Comparison of ENCODE assay signal across 32 mouse cellular contexts in the genomic region with DNA sequence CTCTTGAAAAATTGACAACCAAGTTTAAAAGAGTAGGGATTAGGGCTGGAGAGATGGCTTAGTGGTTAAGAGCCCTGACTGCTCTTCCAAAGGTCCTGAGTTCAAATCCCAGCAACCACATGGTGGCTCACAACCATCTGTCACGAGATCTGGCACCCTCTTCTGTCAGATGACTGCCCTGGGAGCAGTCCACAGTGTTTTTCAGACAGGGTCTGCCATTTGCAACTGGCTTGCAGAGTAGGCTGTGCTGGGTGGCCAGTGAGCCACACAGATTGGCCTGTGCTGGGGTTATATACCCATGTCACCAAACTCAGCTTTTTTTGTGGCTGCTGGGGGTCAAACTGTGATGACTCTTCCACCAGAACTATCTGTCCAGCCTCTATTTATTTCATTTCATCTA. TPM values are rescaled to one million over a fixed set of nuclear protein-coding genes. Genes with fewer than 3 reads are reported as not detected.
DNase-seq lines count a peak whose midpoint lies in the region; ATAC-seq and TF ChIP-seq lines count a peak whose summit lies in the region.
"Had no signal": no experiment of that assay in that cellular context is flagged by ENCODE, and none has a peak within 500 bp of the region (broad histone marks: within the 10 kb centered on the region; RNA-seq: fewer than 3 reads in every experiment).

No protein-coding gene starts in this region.

- no peak for ATAC-seq in liver, embryonic 15.5 days (ENCODE audit: insufficient read depth)
- no peak for ATAC-seq in liver, embryonic 12.5 days
- ATAC-seq: forebrain, postnatal 0 days; hindbrain, embryonic 16.5 days; intestine, embryonic 15.5 days; midbrain, embryonic 16.5 days had no signal

- no peak for TF ChIP-seq POLR2A in bone marrow, adult 2 months (IDR thresholded peaks at IDR 0.05; ENCODE audit: borderline replicate concordance, control insufficient read depth, low read depth, low read length)

- intact Hi-C loops in heart, postnatal 14 days (cut with DNase I), result no loop called here

- no peak overlapping the region for H3K9ac ChIP-seq in liver, embryonic 15.5 days
- H3K9ac ChIP-seq in liver, embryonic 12.5 days, result no peak overlapping the region
- H3K9ac ChIP-seq: embryonic facial prominence, embryonic 12.5 days; forebrain, postnatal 0 days; intestine, embryonic 15.5 days; limb, embryonic 15.5 days; lung, embryonic 15.5 days; neural tube, embryonic 13.5 days had no signal

- no peaks in the 10 kb centered on the region for H3K36me3 ChIP-seq in liver, embryonic 15.5 days (replicated peaks)
- no peaks in the 10 kb centered on the region for H3K36me3 ChIP-seq in liver, embryonic 12.5 days
- H3K36me3 ChIP-seq: embryonic facial prominence, embryonic 12.5 days; hindbrain, embryonic 10.5 days; intestine, embryonic 15.5 days; limb, embryonic 15.5 days; lung, embryonic 15.5 days; neural tube, embryonic 13.5 days had no signal

- 46% methylated on average over 1 of the region's 1 CpGs for WGBS in liver, embryonic 15.5 days (ENCODE audit: insufficient replicate concordance)
- WGBS in liver, embryonic 12.5 days (ENCODE audit: insufficient replicate concordance), result 53% methylated on average over 1 of the region's 1 CpGs
- 53% methylated on average over 1 of the region's 1 CpGs for WGBS in bone marrow, adult 2 months

- no peaks in the 10 kb centered on the region for H3K27me3 ChIP-seq in liver, embryonic 15.5 days
- H3K27me3 ChIP-seq in liver, embryonic 12.5 days (replicated peaks), result no peaks in the 10 kb centered on the region
- H3K27me3 ChIP-seq: embryonic facial prominence, embryonic 12.5 days; intestine, embryonic 15.5 days; limb, embryonic 15.5 days; lung, embryonic 15.5 days; neural tube, embryonic 13.5 days had no signal

- no peak overlapping the region for H3K4me2 ChIP-seq in liver, embryonic 15.5 days
- H3K4me2 ChIP-seq in liver, embryonic 12.5 days, result no peak overlapping the region
- H3K4me2 ChIP-seq: embryonic facial prominence, embryonic 12.5 days; intestine, embryonic 15.5 days; limb, embryonic 15.5 days; lung, embryonic 15.5 days; neural tube, embryonic 13.5 days had no signal

- peak overlapping the region; percentile 20 for H3K4me3 ChIP-seq in liver, embryonic 15.5 days (replicated peaks)
- no peak overlapping the region for H3K4me3 ChIP-seq in liver, embryonic 12.5 days
- peak overlapping the region; percentile 85 for H3K4me3 ChIP-seq in bone marrow, adult 2 months (replicated peaks; ENCODE audit: control insufficient read depth, low read depth, low read length)
- H3K4me3 ChIP-seq: embryonic facial prominence, embryonic 12.5 days; hindbrain, embryonic 10.5 days; intestine, embryonic 15.5 days; limb, embryonic 15.5 days; lung, embryonic 15.5 days; myocyte; neural tube, embryonic 13.5 days had no signal

- H3K9me3 ChIP-seq in liver, embryonic 15.5 days (replicated peaks), result no peaks in the 10 kb centered on the region
- no peaks in the 10 kb centered on the region for H3K9me3 ChIP-seq in liver, embryonic 12.5 days (replicated peaks)
- H3K9me3 ChIP-seq: embryonic facial prominence, embryonic 12.5 days; hindbrain, embryonic 10.5 days; intestine, embryonic 15.5 days; limb, embryonic 15.5 days; lung, embryonic 15.5 days; neural tube, embryonic 13.5 days had no signal

- H3K27ac ChIP-seq in liver, embryonic 15.5 days (replicated peaks), result 0 out of 2 replicates have a peak overlapping the region, but pooled peaks have one; percentile 14
- no peak overlapping the region for H3K27ac ChIP-seq in liver, embryonic 12.5 days
- peak overlapping the region; percentile 93 for H3K27ac ChIP-seq in bone marrow, adult 2 months (ENCODE audit: control insufficient read depth, insufficient read depth, low read depth, low read length, poor library complexity)
- H3K27ac ChIP-seq: embryonic facial prominence, embryonic 12.5 days; hindbrain, embryonic 10.5 days; intestine, embryonic 15.5 days; limb, embryonic 15.5 days; lung, embryonic 15.5 days; neural tube, embryonic 13.5 days had no signal

- H3K4me1 ChIP-seq in liver, embryonic 15.5 days (replicated peaks), result no peaks in the 10 kb centered on the region
- H3K4me1 ChIP-seq in liver, embryonic 12.5 days, result no peaks in the 10 kb centered on the region
- no peaks in the 10 kb centered on the region; the same call in 1 of the 2 replicates for H3K4me1 ChIP-seq in bone marrow, adult 2 months (ENCODE audit: control insufficient read depth, insufficient read depth, low read length)
- H3K4me1 ChIP-seq: embryonic facial prominence, embryonic 12.5 days; hindbrain, embryonic 10.5 days; intestine, embryonic 15.5 days; limb, embryonic 15.5 days; lung, embryonic 15.5 days; neural tube, embryonic 13.5 days had no signal

- TF ChIP-seq CTCF in bone marrow, adult 2 months (IDR thresholded peaks at IDR 0.05; ENCODE audit: control insufficient read depth, insufficient read depth, low read length), result no peak

- peak; percentile 92 for DNase-seq in heart, adult 11 months
- DNase-seq in heart, postnatal 14 days, result no peak
- peak; percentile 32 for DNase-seq in lung, postnatal 14 days
- no peak for DNase-seq in frontal cortex, postnatal 25 days (ENCODE audit: low spot score in 2 of 2)
- DNase-seq in urinary bladder, postnatal 10 days (ENCODE audit: low spot score), result no peak
- DNase-seq: adrenal gland, postnatal 36 days; cerebellum, adult 2 months; cerebellum, postnatal 25 days; forebrain, postnatal 0 days; left cerebral cortex, postnatal 4 days; retina, postnatal 1 day; right cerebral cortex, postnatal 25 days; spleen, adult 18-20 months had no signal

RNA-seq across cellular contexts. Expression of a gene that starts 2.1 kb away (rescaled TPM):
- total RNA-seq in heart, postnatal 14 days (2021), result 10 to 100 TPM; 93.0 to 99.3 TPM
- 653 and 723 TPM in 2 replicates for polyA plus RNA-seq in liver, embryonic 15.5 days (2015; fragmentation: Nextera tagmentation; extraction: Ambion mirVana)
- 115 and 120 TPM in 2 replicates for polyA plus RNA-seq in liver, embryonic 12.5 days (2016; fragmentation: Nextera tagmentation; extraction: Ambion mirVana)
- 276 and 1,158 TPM in 2 replicates for polyA plus RNA-seq in bone marrow, adult 2 months (2011; ENCODE audit: insufficient read depth, insufficient read length, low replicate concordance, missing spikeins)

RNA-seq across cellular contexts. Expression of a gene that starts 12.7 kb away (rescaled TPM):
- 1 to 10 TPM; 8.6 to 9.2 TPM for total RNA-seq in heart, postnatal 14 days (2021)
- polyA plus RNA-seq in liver, embryonic 15.5 days (2015; fragmentation: Nextera tagmentation; extraction: Ambion mirVana), result 0.18 and 0.24 TPM in 2 replicates
- polyA plus RNA-seq in liver, embryonic 12.5 days (2016; fragmentation: Nextera tagmentation; extraction: Ambion mirVana), result not detected in 2 replicates
- polyA plus RNA-seq in bone marrow, adult 2 months (2011; ENCODE audit: insufficient read depth, insufficient read length, low replicate concordance, missing spikeins), result 5.6 TPM in 1 of 2 replicates, not detected in the other
- total RNA-seq: forebrain, postnatal 0 days had no signal
- polyA plus RNA-seq: embryonic facial prominence, embryonic 12.5 days; forebrain, embryonic 11.5 days; hindbrain, embryonic 10.5 days; hindbrain, embryonic 16.5 days; kidney, embryonic 16.5 days; midbrain, embryonic 16.5 days; myocyte had no signal

RNA-seq across cellular contexts. Expression of a gene that starts 41.5 kb away (rescaled TPM):
- not detected for total RNA-seq in heart, postnatal 14 days (2021)
- polyA plus RNA-seq in liver, embryonic 15.5 days (2015; fragmentation: Nextera tagmentation; extraction: Ambion mirVana), result not detected in 2 replicates
- not detected in 2 replicates for polyA plus RNA-seq in liver, embryonic 12.5 days (2016; fragmentation: Nextera tagmentation; extraction: Ambion mirVana)
- not detected in 2 replicates for polyA plus RNA-seq in bone marrow, adult 2 months (2011; ENCODE audit: insufficient read depth, insufficient read length, low replicate concordance, missing spikeins)
- total RNA-seq: adrenal gland, postnatal 36 days; forebrain, postnatal 0 days; gastrocnemius, postnatal 4 days; layer of hippocampus, postnatal 14 days; left cerebral cortex, adult 8-10 months; left cerebral cortex, postnatal 4 days had no signal
- polyA plus RNA-seq: cerebellum, adult 2 months; embryonic facial prominence, embryonic 12.5 days; forebrain, embryonic 11.5 days; heart, postnatal 0 days; hindbrain, embryonic 10.5 days; hindbrain, embryonic 16.5 days; intestine, embryonic 15.5 days; kidney, embryonic 16.5 days; large intestine, adult 2 months; limb, embryonic 15.5 days; lung, embryonic 15.5 days; midbrain, embryonic 16.5 days; myocyte; neural tube, embryonic 13.5 days had no signal

RNA-seq across cellular contexts. Expression of a gene that starts 55.7 kb away (rescaled TPM):
- total RNA-seq in heart, postnatal 14 days (2021), result 10 to 100 TPM; 28.0 to 28.8 TPM
- polyA plus RNA-seq in liver, embryonic 15.5 days (2015; fragmentation: Nextera tagmentation; extraction: Ambion mirVana), result 34.3 and 35.7 TPM in 2 replicates
- 54.0 and 61.9 TPM in 2 replicates for polyA plus RNA-seq in liver, embryonic 12.5 days (2016; fragmentation: Nextera tagmentation; extraction: Ambion mirVana)
- polyA plus RNA-seq in bone marrow, adult 2 months (2011; ENCODE audit: insufficient read depth, insufficient read length, low replicate concordance, missing spikeins), result 53.4 and 59.1 TPM in 2 replicates

Comparison
In these comparisons a context has a peak if more than half of its experiments do, and no peak if none do; other contexts are left out.
1. DNase-seq: peak in heart, adult 11 months (single experiment) and lung, postnatal 14 days (single experiment); none in heart, postnatal 14 days (0 of 2), frontal cortex, postnatal 25 days (0 of 2) and urinary bladder, postnatal 10 days (single experiment).